Mouse (Mus musculus) lung, adult 2 months (tissue): ENCODE data around the gene Ltc4s.

Source experiments
- CTCF ChIP-seq: fragments of 200-500 bp; IDR thresholded peaks from 2 replicates; pipeline ENCODE4 v1.5.1; 2011; ENCODE audit warnings: mild to moderate bottlenecking, low read length, control low read depth; ENCODE audit not compliant: insufficient read depth
- POLR2A ChIP-seq: fragments of 200-500 bp; IDR thresholded peaks from 2 replicates; pipeline ENCODE4 v1.6.1; 2011; ENCODE audit warnings: low read depth, mild to moderate bottlenecking, control low read depth, low read length, borderline replicate concordance; ENCODE audit errors: extremely low read depth

DNA sequence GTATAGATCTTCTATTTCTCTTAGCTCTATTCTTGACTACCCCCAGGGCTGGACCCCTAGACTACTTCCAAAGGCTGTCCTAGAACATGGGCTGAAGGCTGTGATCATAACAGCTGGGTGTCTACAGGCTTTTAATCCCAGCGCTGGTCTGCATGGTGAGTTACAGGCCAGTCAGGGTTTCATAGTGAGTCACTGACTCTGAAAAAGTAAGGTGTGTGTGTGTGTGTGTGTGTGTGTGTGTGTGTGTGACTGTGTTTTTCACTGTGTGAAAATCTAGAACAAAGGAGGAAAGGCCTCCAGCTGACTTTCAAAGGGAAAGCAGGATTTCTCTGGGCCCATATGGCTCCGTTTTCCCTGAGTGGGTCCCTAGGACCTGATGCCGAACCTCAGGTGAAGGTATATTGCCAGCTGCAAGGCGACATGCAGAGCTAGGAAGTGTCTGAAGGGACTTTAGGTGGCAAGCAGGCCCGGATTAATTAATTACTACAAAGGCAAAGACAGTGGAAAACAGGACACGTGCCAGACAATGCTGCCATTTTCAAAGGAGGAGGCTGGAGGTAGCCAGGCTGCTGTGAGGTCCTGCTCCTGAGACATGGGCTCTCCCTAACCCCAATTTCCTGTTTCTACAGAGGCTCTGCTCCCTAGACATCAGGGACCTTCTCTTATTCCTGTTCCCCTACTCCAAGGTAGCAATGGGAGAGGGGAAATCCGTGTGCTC lies 15.7 kb downstream of the Ltc4s start:
- TF ChIP-seq POLR2A: no peak
- no peak for TF ChIP-seq CTCF
